Mouse (Mus musculus) lung, adult 18-20 months (tissue): ENCODE results near the gene Msrb1.
A peak's percentile ranks its signal among the peaks of the same experiment; 100 is the strongest.

ENCODE experiments used
- DNase-seq, 2 experiments: peaks; one replicate each; pipeline ENCODE4 v3.0.0; 2022; ENCODE audit warnings: mixed read lengths in 2 of 2

Gene Msrb1

DNA sequence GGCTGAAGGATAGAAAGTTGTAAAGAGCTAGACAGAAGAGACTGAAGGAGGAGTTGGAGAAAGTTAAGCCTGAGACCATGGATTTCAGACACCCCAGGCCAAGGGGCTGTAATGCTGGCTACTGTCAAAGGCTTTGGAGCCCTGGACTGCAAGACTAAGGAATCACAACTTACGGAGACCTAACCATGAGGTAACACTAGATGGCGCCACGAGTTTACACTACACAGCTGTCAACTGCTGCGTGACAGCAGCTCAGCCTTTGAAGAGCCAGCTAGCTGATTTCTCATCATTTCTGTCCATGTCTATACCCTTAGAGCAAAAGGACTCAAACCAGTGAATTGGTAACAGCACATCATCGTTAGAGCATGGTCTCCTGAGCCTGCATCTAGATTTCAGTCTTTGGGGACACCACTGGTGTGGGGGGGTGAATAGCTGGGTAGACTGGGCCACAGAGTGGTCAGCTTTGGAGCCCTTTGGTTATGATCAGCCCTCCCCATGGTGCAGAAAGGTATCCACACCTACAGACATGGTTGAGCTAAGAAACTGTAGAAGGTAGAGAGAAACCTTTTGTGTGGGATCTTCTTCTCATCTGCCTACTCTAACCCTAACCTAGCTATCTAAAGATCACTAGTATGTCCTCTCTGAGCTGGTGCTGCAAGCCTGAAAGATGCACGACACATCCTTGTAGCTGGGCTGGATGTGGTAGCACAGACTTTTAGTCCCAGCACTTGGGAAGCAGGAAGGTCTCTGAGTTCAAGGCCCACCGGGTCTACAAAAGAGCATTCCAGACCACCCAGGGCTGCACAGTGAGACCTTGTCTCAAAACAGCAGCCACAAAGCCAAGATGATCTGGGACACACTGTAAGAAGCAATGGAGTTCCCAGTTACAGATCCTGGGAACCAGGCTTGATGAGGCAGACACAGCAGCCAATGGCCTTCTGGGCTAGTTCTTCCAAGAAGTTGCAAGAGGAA lies 9.4 kb downstream of the Msrb1 start:
- peak; percentile 79 to 83 for DNase-seq

DNA sequence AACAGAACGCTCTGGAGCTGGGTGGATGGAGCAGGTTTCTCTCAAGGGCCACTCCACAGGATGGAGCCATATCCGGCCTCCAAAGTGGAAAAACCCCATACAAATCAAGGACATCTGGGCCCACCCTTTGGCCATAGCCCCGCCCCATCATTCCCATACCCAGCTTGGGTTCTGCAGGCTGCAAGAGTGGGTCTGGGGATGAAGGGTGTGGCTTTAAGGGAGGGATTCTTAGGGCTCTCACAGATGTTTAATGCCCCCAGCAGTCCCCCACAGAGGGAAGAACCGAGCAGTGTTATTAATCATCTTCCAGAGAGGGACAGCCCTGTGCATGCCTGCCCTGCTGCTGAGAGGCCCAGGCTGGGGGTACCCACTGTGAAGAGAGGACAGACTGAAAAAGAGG lies 10.5 kb downstream of the Msrb1 start:
- DNase-seq: no peak

DNA sequence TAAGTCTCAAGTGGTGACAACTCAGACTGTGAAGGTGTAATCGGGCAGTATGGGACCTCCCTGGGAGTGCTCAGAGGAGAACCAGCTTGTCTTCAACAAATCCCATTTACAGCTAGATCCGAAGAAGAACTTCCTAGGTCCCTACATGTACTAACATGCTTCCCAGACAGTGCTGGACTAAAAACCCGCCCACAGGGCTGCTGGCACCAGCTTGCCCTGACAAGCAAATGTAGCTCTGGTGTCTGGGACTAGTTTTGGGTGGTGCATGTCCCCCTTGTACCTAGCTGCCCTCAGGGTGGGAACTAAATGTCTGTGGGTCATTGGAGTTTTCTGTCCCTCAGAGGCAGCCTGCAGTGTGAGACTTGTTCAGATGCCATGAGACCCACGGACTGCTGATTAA lies 15.1 kb downstream of the Msrb1 start:
- DNase-seq: no peak

DNA sequence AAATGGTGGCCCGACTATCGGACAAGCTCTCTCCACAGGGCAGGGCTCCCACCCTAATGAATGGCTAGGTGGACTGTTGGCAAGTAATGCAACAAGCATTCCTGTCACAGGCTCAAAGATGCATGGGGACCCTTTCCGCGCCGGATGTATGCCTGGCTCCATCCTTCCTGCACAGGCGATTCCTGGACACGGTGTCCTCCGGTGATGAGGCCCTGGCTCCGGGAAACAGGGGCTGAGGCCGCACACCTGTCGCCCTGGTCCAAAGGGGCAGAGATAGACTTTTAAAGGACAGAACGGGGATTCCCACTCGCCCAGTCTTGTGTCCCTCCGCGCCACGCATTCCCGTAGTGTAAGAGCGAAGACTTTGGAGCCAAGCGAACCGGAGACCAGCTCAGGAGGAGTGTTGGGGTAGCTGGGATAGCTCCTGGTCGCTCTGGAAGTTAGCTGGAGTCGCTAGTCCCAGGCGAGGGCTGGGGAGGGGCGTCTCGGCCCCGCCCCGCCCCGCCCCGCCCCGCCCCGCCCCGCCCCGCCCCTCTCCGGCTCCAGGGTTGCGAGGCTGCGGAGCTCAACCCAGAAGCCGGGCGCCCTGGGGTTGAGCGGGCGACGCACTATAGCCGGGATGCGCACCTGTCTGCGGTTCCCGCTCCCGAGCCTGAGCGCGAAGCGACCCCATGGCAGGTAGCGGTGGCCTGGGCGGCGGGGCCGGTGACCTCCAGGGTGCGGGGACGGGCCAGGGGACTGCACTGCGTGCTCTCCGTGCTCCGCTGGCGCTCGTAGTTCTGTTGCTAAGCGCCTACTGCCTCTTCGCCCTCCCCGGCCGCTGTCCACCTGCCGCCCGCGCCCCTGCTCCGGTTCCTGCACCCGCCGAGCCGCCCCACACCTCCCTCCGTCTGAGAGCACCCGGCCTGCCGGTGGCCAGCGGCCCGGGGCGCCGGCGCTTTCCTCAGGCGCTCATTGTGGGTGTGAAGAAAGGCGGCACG lies 16.3 kb downstream of the Msrb1 start, which contains the start of gene Hs3st6:
Gene Hs3st6 (plus strand): TSS at position 574 of the 980 bp plus-strand sequence.
- peak; percentile 20 to 28 for DNase-seq

DNA sequence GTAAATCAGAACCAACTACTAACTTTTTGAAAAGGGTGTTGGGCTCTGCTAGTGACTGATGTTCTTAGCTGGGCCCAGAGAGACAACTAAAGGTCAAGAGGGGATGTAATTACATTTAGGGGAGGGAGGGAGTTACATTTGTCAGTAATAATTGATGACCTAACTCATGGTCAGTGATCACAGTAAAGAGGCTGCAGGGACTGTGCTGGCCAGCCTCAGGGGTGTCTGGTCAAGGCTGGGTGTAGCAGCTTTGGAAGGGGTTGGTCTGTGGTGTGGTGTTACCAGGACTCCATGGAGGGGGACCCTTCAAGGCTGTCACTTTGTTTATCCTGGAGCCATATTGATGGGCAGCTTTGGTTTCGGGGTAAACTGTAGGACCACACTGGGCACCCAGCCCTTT lies 21.0 kb downstream of the Msrb1 start:
- DNase-seq: no peak

DNA sequence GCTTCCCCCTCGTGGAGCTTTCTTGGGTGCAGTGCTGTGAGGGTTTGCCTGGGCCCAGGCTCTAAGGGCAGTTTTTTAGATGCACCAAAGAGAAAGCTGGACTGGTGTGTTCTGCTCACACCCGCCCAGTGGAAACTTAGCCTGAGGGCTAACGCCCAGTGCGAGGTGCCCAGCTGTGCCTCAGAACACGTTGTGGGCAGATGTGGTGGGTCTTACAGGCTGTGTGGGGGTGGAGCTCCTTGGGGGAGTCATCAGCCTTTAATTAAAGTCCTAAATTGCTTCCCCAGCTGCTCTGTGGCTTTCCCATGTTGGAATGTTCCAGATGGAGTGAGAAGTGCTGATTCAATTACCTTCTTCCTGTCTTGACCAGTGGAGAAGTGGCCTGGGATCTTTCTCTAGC lies 24.7 kb downstream of the Msrb1 start:
- no peak for DNase-seq

DNA sequence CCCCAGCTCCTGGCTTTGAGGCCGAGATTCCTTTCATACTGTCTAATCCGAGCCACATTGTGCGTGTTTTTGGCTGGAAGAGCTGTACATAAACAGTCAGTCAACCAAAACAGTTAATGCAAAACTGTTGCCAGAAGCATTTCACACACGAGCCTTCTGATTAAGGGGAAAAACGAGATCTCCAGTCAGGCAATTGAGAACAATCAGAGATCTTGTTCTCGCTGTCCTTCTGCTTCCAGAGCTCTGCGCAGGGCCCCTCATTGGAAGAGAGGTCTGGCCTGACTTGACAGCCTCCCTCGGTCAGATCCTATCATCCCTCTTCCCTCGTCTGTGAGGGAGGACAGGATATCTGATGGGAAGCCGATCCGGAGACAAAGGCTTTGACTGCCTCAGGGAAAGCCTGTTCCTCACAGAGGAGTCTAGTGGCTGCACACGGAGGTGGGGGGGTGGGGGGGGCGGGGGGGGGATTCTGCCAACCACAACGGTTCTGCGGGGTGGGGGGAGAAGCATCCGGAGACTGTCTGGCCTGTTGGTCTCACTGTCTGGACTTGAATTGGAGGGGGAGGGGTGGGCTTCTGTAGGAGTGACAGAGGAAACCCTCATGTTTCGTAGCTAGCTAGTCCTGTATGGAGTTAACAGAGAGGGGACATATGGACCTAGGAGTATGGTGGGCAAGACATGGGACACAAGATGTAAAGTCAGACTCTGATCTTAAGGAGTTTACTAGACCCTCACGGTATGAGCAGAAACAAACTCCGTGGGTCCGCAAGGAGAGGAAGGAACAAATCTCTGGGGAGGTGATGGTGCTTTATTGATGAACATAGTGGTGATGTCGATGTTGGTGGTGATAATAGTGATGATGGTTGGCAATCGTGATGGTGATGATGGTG lies 28.8 kb downstream of the Msrb1 start:
- DNase-seq: peak in 1 of 2 experiments; percentile 1

DNA sequence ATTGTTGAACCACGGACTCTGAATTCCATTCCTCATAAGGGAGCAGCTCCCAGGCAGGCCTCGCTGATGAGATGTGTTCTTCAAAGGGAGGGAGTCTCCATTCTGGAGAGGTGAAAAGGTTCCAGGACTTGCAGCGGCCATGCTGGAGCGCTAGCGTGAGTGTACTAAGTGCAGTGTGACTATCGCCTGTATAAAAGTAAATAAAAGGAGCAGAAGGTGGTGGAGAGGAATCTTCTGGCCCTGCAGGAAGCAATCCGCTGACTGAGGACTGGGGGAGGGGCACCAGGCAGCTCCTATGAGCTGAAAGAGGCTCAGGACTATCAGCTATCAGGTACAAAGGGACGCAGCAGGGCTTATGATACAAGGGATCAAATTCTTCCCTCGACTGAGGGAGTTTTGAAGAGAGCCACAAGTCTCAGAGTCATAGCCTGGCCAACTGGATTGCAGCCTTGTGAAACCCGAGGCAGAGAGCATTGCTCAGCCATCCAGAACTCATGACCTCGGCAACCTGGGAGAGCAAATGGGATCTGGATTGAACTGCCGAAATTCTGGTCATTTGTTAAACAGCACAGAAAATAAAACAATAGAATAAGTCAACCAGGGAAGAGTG lies 29.9 kb downstream of the Msrb1 start:
- peak in 1 of 2 experiments; percentile 3 for DNase-seq

DNA sequence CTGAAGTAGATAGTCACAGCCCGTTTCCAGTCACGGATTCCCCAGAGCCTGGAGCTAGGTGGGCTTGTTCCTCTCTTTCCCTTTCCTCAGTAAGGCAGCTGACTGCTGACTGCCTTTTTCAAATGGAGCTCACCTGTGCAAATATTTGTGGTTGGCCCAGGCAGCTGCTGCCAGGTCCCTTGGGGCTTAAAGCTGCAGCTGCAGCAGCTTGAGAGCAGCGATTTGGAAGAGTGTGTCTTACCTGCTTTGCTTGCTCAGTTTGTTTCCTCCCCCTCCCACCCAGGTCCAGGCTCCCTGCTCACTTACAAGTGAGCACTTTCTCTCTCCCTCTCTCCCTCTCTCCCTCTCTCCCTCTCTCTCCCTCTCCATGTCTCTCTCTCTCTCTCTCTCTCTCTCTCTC lies 32.7 kb downstream of the Msrb1 start:
- DNase-seq: peak; percentile 34 to 40

DNA sequence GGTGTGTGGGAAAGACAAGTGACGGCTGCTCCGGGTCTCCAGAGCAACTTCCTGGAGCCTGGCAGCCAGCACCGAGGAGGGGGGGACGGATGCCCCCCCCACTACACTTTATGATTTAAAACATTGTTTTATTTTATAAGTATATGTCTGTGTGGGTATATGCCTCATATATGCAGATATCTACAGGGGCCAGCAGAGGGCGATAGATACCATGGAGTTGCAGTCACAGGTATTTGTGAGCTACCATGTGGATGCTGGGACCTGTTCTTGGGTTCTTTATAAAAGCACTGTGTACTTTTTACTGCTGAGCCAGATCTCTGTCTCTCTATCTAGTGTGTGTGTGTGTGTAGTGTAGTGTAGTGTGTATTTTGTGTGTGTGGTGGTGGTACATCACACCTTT lies 36.8 kb downstream of the Msrb1 start:
- DNase-seq: no peak

DNA sequence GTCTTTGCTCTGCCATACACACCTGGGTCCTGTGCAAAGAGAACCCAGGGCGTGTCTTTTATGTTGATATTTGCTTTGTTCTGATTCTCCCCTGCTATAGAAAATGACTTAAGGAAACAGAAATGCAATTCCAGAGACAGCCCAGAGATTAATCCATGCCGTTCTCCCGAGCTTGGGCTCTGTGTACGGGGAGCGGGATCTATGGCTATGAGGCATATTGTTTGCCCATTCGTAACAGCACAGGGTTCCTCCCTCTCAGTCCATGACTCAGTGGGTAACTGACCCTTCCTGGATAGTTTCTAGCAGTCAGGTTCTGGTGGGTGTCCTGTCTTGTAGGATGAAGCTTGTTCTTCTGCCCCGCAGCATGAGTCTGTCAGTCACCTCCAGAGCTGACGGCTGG lies 38.7 kb downstream of the Msrb1 start:
- DNase-seq: no peak

DNA sequence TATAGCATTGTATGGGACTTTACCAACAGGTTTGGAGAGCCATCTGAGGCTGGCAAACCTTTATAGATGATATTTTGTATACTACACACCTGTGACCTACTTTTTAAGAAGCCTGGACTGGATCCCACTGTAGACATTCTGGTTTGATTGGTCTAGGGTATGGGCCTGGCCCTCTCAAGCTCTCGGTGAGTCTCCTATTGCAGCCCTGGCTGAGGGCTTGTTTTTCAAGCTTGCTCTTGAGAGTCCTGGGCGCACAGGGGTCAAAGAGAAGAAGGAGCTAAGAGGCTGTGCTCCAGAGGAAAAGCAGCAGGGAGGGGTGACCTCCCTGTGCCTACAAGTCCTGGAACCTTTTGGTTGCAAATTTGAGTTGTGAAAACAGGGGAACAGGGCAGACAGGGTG lies 40.6 kb downstream of the Msrb1 start:
- DNase-seq: peak; percentile 79 to 86

DNA sequence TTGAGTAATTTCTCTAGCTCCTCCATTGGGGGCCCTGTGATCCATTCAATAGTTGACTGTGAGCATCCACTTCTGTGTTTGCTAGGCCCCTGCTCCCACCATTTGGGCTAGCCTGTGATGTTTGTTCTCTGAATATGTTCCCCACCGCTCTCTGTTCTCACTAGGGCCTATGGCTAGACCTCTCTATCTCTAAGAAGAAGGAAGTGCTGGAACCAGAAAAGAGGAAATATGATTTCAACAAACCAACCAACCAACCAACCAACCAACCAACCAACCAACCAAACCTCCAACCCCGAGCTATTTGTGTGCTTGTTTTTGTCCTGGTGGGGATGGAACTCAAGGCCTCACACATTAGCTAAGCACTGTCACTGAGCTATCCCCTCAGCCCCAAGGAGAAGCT lies 44.4 kb downstream of the Msrb1 start:
- DNase-seq: no peak

DNA sequence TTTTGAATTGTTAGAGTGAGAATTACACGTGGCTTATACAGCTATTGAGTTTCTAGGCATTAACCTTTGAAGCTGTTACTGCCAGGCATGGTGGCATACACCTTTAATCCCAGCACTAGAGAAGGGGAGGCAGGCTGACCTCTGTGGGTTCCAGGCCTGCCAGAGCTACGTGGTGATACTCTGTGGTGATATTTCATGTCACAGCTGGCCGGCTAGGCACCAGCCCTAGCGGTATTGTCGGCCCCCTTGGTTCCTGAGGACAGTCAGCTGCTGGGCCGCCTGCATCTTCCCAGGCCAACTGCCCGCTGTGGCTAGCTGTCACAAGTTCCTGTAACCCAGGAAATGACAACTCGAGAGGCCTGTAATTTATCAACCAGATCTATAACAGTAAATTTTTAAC lies 55.7 kb downstream of the Msrb1 start:
- no peak for DNase-seq
